Mouse (Mus musculus) testis, adult 2 months (tissue): ENCODE measurements around the gene Stk38.

ENCODE experiments used
- CTCF ChIP-seq: fragments of 200-500 bp; IDR thresholded peaks from 2 replicates; pipeline ENCODE4 v1.5.1; 2012; ENCODE audit warnings: low read depth, mild to moderate bottlenecking, inconsistent platforms, low read length, moderate library complexity; ENCODE audit not compliant: control insufficient read depth, insufficient read depth, insufficient replicate concordance
- POLR2A ChIP-seq: fragments of 200-500 bp; IDR thresholded peaks from 2 replicates; pipeline ENCODE4 v1.6.1; 2012; ENCODE audit warnings: low read depth, mild to moderate bottlenecking, inconsistent platforms, low read length, moderate library complexity; ENCODE audit not compliant: control insufficient read depth

GRCm38 (mm10) chr17:29003740-29004139 lies 4.1 kb downstream of the Stk38 start:
- no peak for TF ChIP-seq CTCF
- TF ChIP-seq POLR2A = no peak
